Mouse (Mus musculus) layer of hippocampus, postnatal 14 days (tissue): ENCODE results near the gene Gm9195. TPM values are rescaled to one million over a fixed set of nuclear protein-coding genes. Genes with fewer than 3 reads are reported as not detected.

Experiments used
- DNase-seq, 2 experiments: peaks; one replicate each; pipeline ENCODE4 v3.0.0; 2021 to 2022; ENCODE audit warnings: low spot score in 2 of 2, mixed read lengths in 1 of 2
- long read RNA-seq, 2 experiments: library from polyadenylated mRNA; stranded (forward); transcript quantifications; one replicate each; pipeline ENCODE4 v2.0.0; 2021
- total RNA-seq, 2 experiments: library from RNA; stranded (reverse); gene quantifications; 2 replicates each; pipeline ENCODE4 v1.2.3; 2021

The Gm9195 gene
- not detected for total RNA-seq
- long read RNA-seq, experiment 1: 0 reads
- long read RNA-seq, experiment 2: 0 reads

DNA sequence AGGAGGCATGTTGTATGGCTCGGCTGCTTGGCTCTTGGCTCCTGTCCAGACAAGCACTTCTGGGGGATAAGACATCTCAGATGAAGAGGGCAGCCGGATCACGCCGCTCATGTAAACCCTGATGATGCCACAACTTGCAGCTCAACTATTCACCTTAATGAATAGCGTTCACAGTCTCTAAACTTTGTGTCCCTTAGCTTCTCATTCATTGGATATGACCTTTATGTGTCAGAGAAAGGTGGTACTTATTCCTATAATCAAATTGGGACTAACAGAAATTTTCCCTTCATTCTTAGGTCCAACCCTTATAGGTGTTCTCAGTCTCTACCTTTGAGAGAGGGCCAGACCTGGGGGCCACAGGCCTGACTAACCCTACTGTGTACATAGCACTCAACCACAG lies at the start of gene Gm9195:
Gene Gm9195, minus strand, starts transcription at position 101 of the 400 bp plus-strand sequence.
- no peak for DNase-seq

GRCm38 (mm10) chr14:72536392-72537017 lies 44.9 kb upstream of the Gm9195 start:
- DNase-seq: no peak

DNA sequence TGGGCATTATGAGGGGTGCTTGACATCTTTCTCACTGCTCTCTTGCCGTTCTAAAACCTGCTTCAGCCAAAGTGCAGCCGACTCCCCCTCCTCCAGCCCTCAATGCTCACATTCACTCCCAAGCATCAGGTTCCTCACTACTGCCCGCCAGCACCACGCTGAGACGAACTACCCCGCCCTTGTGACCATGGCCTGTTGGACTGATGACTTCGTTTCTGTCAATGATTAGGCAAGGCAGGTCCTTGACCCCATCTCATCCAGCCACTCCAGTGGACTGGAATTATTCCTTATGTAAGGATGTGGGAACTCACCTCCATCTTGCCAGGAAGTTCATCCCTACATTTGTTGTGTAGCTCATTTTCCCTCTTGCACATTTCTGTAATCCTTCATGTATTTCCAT lies 42.2 kb upstream of the Gm9195 start:
- DNase-seq: no peak

DNA sequence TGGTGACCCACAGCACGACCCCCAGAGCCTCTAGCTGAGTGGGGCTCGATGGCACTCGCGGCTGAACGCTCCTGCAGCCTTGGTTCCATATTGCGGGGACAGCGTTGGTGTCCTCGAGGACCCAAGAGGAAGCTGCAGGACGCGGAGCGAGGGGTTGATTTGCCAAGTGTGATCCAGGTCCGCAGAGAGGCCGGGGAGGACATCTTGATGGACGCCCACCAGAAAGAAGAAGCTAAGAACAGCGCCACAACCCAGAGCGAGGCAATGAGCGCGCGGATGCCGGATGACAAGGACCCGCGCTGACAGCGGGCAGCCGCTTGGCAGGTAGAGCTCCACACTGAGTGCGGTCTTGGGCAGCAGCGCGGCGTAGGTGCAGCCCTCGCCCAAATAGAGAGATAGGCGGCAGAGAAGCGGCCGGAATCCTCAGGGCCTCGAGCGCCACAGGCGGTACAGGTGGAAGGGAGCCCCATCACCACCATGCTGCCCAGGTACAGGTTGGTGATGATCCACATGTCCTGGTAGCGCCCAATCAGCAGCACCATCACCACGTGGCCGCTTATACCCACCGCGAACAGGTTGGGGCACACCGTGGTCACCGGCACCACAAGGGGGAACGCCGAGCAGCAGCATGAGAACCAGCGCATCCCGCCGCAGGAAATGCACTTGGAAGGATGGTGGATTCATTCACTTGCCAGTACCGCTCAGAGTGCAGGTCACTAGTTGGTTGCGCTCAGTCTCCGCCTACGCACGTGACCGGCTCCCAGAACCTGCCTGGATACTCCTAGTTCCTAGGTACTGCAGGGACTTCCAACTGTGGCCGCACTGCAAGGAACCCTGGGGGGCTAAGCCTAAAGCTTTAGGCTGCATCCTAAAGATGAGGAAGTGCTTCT lies 40.6 kb upstream of the Gm9195 start:
- no peak for DNase-seq

- no peak for DNase-seq
Measured at GRCm38 (mm10) chr14:72527126-72527525, 35.5 kb upstream of the Gm9195 start.

- no peak for DNase-seq
Measured at GRCm38 (mm10) chr14:72519561-72519960, 27.9 kb upstream of the Gm9195 start.

DNA sequence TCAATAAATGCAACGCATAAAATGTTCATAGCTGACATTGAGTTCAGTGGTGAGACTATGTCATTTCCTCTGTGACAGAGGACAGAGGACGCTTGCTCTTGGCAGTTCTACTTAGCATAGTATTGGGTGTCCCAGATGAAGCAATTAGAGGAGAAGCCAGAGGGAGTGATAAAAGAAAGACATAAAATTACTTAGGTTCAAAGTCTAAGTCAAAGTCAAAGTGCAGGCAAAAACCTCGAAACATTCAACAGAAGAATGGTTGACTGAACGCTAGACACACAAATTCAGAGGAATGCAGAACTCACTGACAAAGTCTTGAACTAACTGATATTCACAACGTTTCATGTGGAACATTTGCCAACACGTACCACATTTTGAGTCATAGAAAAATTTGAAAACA lies 27.1 kb upstream of the Gm9195 start:
- DNase-seq: no peak

- DNase-seq: peak; percentile 49 to 71
Measured at GRCm38 (mm10) chr14:72516376-72516775, 24.7 kb upstream of the Gm9195 start.

- DNase-seq: no peak
Measured at GRCm38 (mm10) chr14:72506723-72507420, 15.2 kb upstream of the Gm9195 start.

GRCm38 (mm10) chr14:72506018-72506722 lies 14.5 kb upstream of the Gm9195 start:
- no peak for DNase-seq

- no peak for DNase-seq
Measured at GRCm38 (mm10) chr14:72504985-72505384, 13.3 kb upstream of the Gm9195 start.

DNA sequence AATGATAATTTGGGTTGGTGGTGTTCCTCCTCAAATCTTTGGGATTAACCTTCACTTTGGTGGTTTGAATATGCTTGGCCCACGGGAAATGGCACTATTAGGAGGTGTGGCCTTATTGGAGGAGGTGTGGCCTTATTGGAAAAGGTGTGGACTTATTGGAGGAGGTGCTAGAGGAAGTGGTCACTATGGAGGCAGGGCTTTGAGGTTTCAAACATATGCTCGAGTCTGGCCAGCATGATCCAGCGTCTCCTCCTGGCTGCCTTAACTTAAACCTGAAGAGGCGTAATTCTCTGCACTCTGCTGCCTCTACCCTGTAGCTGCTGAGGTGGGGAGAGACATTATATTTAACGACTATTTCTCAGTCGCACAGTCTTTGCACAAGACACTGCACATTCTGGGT lies 11.6 kb upstream of the Gm9195 start:
- DNase-seq: no peak

DNA sequence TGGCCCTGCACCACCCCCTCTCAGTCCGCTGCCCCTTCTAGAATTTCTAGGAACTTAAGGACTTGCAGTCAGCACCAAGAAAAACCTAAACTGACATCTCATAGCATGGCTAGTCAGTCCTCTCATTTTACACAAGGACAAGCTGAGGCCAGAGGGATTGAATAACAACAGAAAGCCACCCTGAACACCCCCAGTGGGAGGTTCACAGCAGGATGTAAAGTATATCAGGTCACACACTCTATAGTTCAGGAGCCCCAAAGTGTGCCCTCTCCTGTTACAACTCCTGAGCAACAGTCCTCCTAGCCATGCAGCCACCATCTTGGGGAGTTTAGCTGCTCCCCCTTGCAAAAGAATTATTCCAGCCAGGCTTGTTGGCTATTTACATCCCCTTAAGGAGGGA lies 2.1 kb upstream of the Gm9195 start:
- DNase-seq: no peak

DNA sequence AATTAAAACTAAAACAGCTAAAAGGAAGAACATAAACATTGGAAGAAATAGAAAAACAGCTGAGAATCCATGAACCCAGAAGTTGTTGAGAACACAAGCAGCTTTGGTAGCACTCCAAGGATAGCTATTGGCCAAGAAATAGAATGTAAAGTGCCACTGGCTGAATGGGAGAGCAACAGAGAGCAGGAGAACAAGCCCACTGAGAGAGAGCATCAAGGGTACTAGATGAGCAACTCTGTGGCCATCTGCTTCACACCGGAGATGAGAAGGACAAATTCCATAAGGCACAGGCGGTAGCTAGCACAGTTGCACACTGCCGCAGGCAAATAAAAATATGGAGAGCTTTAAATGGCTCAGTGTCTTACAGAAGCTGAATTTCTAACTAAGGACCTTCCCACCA lies 1.3 kb downstream of the Gm9195 start:
- DNase-seq: peak; percentile 15 to 24

DNA sequence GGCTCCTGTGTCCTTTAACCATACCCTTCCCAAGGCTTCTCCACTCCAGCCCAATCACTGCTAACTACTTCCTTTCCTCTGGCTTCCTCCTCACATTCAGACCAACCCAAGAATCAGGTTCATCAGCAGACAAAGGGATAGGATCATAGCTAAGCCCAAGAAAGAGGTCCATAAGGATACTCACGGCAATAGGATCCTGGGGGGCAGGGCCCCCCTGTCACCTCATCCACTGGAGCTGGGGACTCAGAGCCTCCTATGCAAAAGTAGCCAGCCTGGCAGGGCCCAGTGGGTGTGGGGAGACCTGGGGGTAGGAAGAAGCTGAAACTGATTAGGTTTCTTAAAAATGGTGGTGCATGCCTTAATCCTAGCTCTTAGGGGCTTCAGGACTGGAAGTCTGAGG lies 17.1 kb downstream of the Gm9195 start:
- no peak for DNase-seq

DNA sequence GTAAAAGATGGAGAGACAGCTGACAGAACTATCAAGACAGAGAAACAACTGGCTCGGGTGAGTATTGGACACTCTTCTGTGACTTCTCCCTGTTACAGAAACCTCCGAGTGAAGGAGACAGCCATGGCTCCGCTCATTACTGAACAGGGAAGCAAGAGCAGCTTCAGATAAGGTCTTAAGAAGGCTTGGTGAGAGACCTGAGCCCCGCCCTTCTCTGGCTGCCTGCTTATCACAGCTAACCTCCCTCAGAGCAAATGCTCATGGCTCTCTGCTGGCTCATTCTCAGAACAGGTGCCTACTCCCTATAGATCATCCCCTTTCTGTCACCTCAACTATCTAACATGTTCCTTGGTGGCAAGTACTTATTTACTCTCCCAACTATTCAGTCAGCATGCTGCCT lies 23.2 kb downstream of the Gm9195 start:
- DNase-seq: no peak

DNA sequence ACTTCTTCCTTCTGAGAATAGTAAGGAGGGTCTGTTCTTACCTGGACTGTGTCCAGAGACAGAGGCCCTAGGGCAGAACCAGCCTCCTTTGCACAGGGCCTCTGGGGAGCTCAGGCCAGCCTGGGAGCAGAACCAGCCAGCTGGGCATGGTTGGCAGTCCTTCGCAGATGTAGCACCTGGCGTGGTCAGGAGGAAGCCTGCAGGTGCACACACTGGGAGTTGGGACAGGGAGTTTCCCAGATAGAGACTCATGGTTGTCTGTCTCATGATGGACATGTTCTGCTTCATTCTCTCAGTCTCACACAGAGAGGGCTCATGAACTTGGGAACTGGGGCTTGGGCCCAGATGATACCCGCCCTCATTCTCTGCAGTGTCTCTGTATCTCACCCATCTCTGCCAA lies 25.3 kb downstream of the Gm9195 start:
- no peak for DNase-seq

DNA sequence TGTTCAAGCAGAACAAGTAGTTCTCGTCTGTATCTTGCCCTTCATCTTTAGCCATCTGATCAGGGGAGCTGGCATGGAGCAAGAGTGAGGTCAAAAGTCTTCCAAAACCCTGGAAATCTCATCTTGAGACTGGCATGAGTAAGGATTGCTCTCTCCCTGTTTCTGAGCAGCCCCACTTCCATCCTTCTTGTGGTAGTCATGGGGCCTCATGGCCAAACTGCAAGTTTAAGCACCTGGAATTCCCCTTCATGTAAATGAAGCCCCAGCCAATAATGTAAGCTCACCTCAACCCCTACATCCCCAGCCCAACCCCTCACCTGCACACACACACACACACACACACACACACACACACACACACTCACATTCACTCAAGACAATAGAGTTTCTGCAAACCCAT lies 30.0 kb downstream of the Gm9195 start:
- DNase-seq: no peak

- DNase-seq: no peak
Measured at GRCm38 (mm10) chr14:72460291-72460690, 31.3 kb downstream of the Gm9195 start.

DNA sequence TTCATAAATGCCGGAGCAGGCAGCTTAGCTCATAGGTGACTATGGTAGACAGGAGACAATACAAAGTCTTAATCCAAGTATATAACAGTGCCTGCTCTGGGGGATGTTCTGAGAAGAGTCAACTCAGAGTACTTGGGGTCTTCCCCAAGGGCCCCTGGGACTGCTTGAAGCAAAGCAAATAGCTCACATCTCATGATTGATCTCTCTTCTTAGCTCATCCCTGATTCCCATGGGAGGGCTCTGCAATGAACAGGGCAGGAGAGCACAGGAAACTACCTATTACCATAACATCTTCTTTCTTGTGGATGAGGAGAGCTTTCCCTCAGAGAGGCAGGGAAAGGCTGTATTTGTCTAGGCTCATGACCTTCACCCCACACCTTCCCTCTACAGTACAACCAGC lies 32.7 kb downstream of the Gm9195 start:
- DNase-seq: no peak
